Mouse (Mus musculus): Measurements from ENCODE around the gene Zswim5. TPM values are rescaled to one million over a fixed set of nuclear protein-coding genes. Genes with fewer than 3 reads are reported as not detected.
"Not testable (repeated sequence)": the region's sequence is repeated elsewhere in the genome, so short reads cannot be mapped to it uniquely, and the experiment has no call there.

Gene Zswim5
- total RNA-seq (2021): 1 to 10 TPM; 7.6 to 8.4 TPM

DNA sequence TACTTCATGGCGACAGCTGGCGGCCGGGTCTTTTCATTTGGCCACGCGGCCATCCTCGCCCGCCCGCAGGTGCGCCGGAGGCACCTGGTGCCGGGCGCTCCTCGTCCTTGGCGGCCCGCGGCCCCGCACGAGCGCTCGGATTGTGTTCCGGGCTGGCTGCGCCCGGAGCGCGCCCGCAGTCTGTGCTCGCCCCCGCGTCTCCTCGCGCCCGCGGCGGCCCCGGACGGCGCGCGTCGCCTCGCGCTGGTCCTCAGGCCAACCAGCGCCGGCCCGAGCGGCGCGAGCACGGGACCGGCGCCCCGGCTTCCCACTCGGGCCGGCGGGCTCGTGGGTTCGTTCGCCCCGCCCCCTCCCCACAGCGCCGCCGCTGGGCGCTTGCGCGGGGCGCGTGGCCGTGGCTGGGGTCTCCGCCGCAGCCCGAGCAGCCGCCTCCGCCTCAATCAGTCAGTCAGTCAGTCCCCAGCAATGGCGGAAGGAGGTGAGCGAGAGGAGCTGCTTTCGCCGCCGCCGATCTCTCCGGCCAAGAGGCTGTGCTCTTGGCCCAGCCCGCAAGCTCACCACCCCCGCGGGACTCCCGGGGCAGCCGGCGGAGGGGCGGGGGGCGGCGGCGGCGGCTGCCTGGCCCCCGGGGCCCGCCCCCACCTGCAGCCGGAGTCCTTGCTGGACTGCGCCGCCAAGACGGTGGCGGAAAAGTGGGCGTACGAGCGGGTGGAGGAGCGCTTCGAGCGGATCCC is at the start of gene Zswim5:
Zswim5 (plus strand) TSS at position 382 of the 734 bp plus-strand sequence.
- peak; percentile 41 to 83 for DNase-seq (ENCODE audit: extremely low spot score in 1 of 2, low spot score in 2 of 2)
- intact Hi-C loops (cut with DNase I): loop anchor here (5.0 kb wide), 1 partner anchor 115 kb away; the partner anchor contains the start of gene Urod

DNA sequence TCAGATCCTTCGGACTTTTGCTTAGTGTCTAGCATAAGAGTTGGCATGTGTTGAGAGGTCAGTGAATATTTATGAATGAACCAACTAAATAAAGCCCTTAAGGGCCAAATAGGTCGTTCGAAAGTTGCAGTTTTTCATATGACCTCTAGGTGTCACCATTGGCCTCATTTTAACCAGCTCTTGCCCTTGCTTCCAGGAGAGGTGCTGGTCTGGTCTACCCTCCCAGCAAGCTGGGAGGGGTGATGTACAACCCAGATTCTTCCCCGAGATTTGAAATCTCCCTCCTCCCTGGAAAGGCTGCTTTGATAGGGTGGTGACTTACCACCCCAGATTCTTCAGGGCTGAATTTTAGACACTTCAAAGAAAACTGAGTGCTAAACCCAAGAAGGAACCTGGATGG is 49.4 kb upstream of the Zswim5 start:
- peak in 1 of 2 experiments; percentile 34 for DNase-seq (ENCODE audit: extremely low spot score in 1 of 2, low spot score in 2 of 2)
- intact Hi-C loops (cut with DNase I): loop anchor here (1.0 to 10.0 kb wide), 2 partner anchors 163 to 307 kb away; partner anchors contain the start of gene Plk3

GRCm38 (mm10) chr4:116829364-116830069 is 47.7 kb upstream of the Zswim5 start:
- intact Hi-C loops (cut with DNase I): loop anchor here (10.0 kb wide), 1 partner anchor 305 kb away; the partner anchor contains the start of gene Plk3
- DNase-seq (ENCODE audit: extremely low spot score in 1 of 2, low spot score in 2 of 2): no peak

DNA sequence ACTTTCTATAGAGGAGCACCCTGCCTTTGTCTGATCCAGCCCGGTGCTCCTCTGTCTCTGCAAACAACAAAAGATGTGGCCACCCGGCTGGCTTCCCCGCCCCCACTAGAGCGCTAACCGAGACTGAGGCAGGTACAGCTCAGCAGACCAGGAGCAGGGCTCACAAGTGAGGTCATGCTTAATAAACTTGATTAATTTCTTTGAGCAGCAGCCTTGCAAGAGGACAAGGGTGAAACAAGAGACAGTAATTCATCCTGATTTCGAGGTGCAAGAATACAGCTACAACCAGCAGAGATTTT is 47.2 kb upstream of the Zswim5 start:
- no peak for DNase-seq (ENCODE audit: extremely low spot score in 1 of 2, low spot score in 2 of 2)
- intact Hi-C loops (cut with DNase I): no loop called here

DNA sequence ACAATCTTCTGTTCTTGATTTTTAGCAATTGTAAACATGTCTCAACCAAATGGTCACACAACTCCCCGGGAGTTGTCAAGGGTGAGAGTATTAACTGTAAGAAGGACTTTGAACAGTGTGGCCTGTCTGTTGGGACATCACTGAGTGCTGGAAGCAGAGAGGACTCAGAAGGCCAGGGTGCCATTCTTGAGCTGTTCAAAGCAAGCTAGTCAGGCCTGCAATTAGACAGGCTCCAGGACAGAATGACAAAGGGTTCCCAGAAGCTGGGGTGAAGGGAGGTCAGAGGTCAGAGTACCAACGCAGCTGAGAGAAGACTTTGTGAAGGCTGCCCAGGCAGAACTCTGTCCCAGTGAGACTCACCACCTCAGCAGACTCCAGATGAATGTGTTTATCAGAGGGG is 38.2 kb upstream of the Zswim5 start:
- no peak for DNase-seq (ENCODE audit: extremely low spot score in 1 of 2, low spot score in 2 of 2)
- intact Hi-C loops (cut with DNase I): no loop called here

DNA sequence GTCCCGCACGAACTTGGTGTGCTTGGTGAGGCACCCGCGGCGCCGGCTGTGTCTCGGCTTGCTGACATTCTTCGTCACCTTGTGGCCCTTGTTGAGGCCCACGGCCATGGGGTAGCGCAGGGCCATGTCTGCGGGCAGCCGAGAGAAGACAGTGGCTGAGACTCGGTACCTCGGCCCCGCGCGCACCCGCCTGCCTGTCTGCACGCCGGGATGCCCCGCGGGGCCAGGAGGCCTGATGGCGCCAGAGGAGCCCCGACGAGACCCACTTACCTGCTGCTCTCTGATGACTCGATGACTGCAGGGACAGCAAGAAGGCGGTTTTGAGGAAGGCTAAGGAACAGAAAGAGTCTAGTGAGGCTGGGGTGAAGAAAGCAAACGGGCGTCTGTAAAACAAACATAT is 37.1 kb upstream of the Zswim5 start:
- DNase-seq (ENCODE audit: extremely low spot score in 1 of 2, low spot score in 2 of 2); intact Hi-C loops (cut with DNase I): not testable (repeated sequence)

GRCm38 (mm10) chr4:116840841-116841240 is 36.3 kb upstream of the Zswim5 start:
- no peak for DNase-seq (ENCODE audit: extremely low spot score in 1 of 2, low spot score in 2 of 2)
- intact Hi-C loops (cut with DNase I): no loop called here

GRCm38 (mm10) chr4:116844324-116844723 is 32.9 kb upstream of the Zswim5 start:
- no peak for DNase-seq (ENCODE audit: extremely low spot score in 1 of 2, low spot score in 2 of 2)
- intact Hi-C loops (cut with DNase I): no loop called here

DNA sequence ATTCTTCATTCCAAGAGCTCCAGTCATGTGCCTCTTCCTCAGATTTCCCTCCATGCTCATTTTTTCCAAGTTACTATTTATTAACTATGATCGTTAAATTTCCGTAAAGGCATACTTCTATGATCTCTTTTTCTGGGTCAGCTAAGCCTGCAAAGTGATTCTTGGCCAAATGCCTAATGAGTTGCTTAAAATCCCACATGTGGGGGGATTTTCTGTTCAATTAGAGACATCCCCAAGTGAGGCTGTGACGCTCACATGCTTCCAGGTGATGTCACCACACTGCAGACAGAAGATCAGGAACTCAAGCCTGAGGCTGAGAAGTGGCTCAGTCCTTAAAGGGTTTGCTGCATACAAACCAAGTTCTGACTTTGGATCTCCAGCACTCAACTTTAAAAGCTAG is 27.3 kb upstream of the Zswim5 start:
- intact Hi-C loops (cut with DNase I): no loop called here
- DNase-seq (ENCODE audit: extremely low spot score in 1 of 2, low spot score in 2 of 2): no peak

- intact Hi-C loops (cut with DNase I): no loop called here
- no peak for DNase-seq (ENCODE audit: extremely low spot score in 1 of 2, low spot score in 2 of 2)
Measured at GRCm38 (mm10) chr4:116854286-116854685, 22.9 kb upstream of the Zswim5 start.

DNA sequence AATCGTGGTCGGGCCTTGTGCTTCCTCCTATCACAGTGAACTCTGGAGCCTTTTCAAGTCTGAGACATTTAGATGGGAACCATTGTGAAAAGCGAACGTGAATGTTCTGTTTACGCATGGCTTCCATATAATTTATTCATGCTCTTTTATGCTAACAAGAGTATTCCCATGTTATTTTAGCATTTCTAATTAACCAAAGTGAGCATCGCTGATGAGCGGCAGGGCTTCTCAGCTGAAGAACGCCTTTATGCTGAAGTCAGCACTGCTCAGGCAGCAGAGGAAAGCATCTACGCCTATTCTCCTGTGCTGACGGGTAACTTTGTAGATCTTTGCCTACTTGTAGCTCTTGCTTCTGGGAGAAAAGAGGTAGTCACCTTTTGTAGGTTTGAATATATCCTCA is 20.0 kb upstream of the Zswim5 start:
- intact Hi-C loops (cut with DNase I): no loop called here
- no peak for DNase-seq (ENCODE audit: extremely low spot score in 1 of 2, low spot score in 2 of 2)

GRCm38 (mm10) chr4:116859711-116860110 is 17.5 kb upstream of the Zswim5 start:
- DNase-seq (ENCODE audit: extremely low spot score in 1 of 2, low spot score in 2 of 2): no peak

DNA sequence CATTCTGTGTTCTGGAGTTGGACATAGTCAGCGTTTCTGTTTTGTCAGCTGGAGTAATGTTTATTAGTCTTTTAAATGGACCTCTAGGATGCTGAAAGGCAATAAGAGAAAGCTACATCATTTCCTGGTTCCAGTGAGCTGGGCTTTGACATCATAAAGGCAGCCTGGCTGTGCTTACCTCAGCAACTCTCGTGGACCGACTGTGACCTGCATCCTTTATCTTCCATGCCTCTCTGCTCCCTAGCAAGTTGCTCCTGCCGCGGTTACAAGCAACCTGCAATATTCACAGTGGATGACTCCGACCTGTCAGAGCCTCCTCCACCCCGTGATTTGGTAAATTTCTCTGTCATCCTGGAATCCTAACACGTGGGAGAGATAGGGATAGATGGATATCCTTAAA is 15.2 kb upstream of the Zswim5 start:
- intact Hi-C loops (cut with DNase I): no loop called here
- DNase-seq (ENCODE audit: extremely low spot score in 1 of 2, low spot score in 2 of 2): no peak

More at GRCm38 (mm10) chr4:116859711-116860110, 17.5 kb upstream of the Zswim5 start:
- intact Hi-C loops (cut with DNase I): no loop called here

GRCm38 (mm10) chr4:116869898-116870297 is 7.3 kb upstream of the Zswim5 start:
- no peak for DNase-seq (ENCODE audit: extremely low spot score in 1 of 2, low spot score in 2 of 2)
- intact Hi-C loops (cut with DNase I): no loop called here

DNA sequence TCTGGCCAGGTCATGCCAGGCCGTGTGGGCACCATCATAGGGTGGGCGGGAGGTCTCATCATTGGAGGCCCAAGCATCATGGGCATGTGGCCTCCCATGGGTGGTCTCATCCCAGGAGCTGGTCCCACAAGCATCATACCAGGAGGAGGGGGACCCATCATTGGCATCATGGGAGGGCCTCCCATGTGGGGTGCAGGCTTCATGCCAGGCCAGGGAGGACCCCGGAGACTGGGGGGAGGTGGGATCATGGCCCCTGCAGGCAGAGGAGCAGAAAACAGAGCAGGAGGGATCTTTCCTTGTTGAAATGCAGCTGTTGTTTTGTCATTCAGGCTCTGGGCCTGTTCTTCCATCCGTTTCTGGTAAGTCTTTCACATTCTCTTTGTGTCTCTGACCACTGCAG is 2.6 kb upstream of the Zswim5 start:
- intact Hi-C loops (cut with DNase I): no loop called here
- DNase-seq (ENCODE audit: extremely low spot score in 1 of 2, low spot score in 2 of 2): peak in 1 of 2 experiments; percentile 20

DNA sequence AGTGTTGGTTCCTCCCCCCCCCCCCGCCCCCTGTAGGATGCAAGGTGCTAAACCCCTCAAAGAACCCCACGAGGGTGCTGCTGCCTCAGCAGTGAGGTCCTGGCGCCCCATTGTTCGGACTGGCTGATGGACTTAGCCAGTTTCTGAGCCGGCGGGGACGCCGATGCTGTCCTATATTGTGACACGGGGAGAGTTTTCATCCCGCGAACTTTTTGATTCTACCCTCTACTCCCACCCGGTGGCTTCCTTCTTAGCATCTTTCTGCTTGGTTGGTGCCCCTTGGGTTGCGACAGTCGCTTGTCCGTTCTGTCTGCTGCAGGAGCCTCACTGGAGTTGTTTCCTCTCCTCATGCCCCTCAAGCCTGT is 564 bp upstream of the Zswim5 start:
- intact Hi-C loops (cut with DNase I): loop anchor here (5.0 kb wide), 1 partner anchor 116 kb away; the partner anchor contains the start of gene Urod
- peak; percentile 27 to 57 for DNase-seq (ENCODE audit: extremely low spot score in 1 of 2, low spot score in 2 of 2)

GRCm38 (mm10) chr4:116877729-116878321 is 649 bp downstream of the Zswim5 start:
- DNase-seq (ENCODE audit: extremely low spot score in 1 of 2, low spot score in 2 of 2): peak in 1 of 2 experiments; percentile 63
- intact Hi-C loops (cut with DNase I): loop anchor here (5.0 kb wide), 1 partner anchor 114 kb away; the partner anchor contains the start of gene Urod

DNA sequence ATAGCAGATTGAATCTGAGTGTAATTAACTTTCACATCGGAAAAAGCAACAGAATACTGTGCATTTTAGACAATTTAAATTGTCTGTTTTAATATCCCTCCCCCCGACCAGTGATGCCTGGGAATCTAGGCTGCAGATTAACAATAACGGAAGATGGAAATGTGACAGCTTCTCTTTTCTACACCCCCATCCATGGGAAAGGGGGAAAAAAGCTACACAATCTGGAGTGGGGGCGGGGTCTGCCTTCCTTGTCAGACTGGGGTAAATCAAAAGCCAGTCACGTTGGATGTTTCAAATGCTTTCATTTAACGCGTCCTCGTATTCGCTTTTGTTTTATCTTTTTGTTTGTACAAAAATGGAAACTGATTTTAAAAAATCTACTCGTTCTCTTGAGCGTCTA is 1.3 kb downstream of the Zswim5 start:
- DNase-seq (ENCODE audit: extremely low spot score in 1 of 2, low spot score in 2 of 2): peak; percentile 28 to 32

GRCm38 (mm10) chr4:116882679-116883078 is 5.5 kb downstream of the Zswim5 start:
- no peak for DNase-seq (ENCODE audit: extremely low spot score in 1 of 2, low spot score in 2 of 2)
- intact Hi-C loops (cut with DNase I): no loop called here

More for the DNA sequence above, 1.3 kb downstream of the Zswim5 start:
- intact Hi-C loops (cut with DNase I): loop anchor here (5.0 kb wide), 1 partner anchor 114 kb away; the partner anchor contains the start of gene Urod
